8 mouse cellular contexts compared by ENCODE assay signal in the genomic region with DNA sequence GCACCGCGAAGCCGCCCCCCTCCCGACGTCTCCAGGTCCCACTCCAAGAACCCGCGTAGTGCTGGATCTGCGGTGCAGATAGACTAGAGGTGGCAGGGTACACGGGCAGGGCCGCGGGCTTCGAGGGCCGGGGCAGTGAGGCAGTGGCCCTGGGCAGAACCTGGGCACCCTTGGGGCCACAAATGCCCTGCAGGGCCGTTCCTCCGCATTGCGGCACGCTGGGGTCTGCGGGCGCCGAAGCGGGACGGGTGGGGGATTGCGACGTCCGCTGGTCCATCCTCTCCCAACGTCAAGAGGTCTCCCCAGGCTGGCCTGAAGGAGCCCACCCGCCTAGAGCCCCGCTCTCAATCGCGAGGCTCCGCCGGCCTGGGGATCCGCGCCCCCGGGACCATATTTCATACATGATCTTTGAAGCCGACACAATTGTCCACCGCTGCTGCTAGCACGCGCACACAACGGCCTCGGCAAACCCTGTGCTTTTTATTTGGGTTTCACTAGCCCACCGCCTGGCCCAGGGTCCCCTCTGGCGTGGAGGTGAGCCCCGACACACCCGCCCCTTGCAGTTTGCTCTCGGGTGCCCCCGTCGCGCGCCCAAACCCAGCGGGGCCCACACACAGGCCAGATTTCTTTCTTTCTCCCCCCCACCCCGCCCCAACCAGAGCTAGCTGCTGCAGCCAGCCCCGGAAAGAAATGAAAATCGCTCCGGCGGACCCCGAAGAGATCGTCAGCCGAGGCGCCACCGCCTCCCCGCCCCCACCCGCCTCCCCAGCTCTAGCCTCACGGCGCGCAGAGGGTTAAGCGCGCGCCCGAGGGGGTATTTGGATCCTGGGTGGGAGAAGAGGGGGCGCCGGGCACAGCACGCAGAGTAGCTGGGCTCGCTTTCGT. TPM values are rescaled to one million over a fixed set of nuclear protein-coding genes. Genes with fewer than 3 reads are reported as not detected.
DNase-seq lines count a peak whose midpoint lies in the region; ATAC-seq and TF ChIP-seq lines count a peak whose summit lies in the region.

No protein-coding gene starts in this region.

- peak overlapping the region; percentile 98 for H3K4me2 ChIP-seq in forebrain, embryonic 14.5 days (ENCODE audit: low read length)
- H3K4me2 ChIP-seq in intestine, postnatal 0 days (replicated peaks; ENCODE audit: low read depth) = peak overlapping the region; percentile 94

- H3K4me3 ChIP-seq in lung, adult 2 months (replicated peaks; ENCODE audit: extremely low read depth, low read depth, low read length) = peak overlapping the region; percentile 61
- H3K4me3 ChIP-seq in forebrain, embryonic 14.5 days (ENCODE audit: low read depth, low read length) = peak overlapping the region; percentile 48
- peak overlapping the region; percentile 50 for H3K4me3 ChIP-seq in intestine, postnatal 0 days (ENCODE audit: low read depth, low read length)

- H3K9me3 ChIP-seq in forebrain, embryonic 14.5 days (replicated peaks; ENCODE audit: control insufficient read depth, low read length) = no peaks in the 10 kb centered on the region
- H3K9me3 ChIP-seq in intestine, postnatal 0 days (ENCODE audit: control insufficient read depth) = no peaks in the 10 kb centered on the region

- H3K27ac ChIP-seq in forebrain, embryonic 14.5 days (ENCODE audit: low read depth, low read length) = no peak overlapping the region
- peak overlapping the region; percentile 80 for H3K27ac ChIP-seq in intestine, postnatal 0 days (ENCODE audit: low read depth, low read length)

- peak; percentile 48 for DNase-seq in lung, adult 2 months
- no peak for DNase-seq in lung, postnatal 25 days (ENCODE audit: low spot score)
- peak; percentile 28 for DNase-seq in adrenal gland, postnatal 25 days
- peak; percentile 29 for DNase-seq in forebrain, embryonic 14.5 days (ENCODE audit: low spot score)
- peak; percentile 31 for DNase-seq in lung, postnatal 10 days
- peak; percentile 59 for DNase-seq in testis, postnatal 10 days (ENCODE audit: low spot score)

- peaks cover 33% of the 10 kb centered on the region for H3K27me3 ChIP-seq in forebrain, embryonic 14.5 days (replicated peaks; ENCODE audit: control insufficient read depth, insufficient read depth, low read length)
- peaks cover 20% of the 10 kb centered on the region for H3K27me3 ChIP-seq in intestine, postnatal 0 days (replicated peaks; ENCODE audit: control insufficient read depth, insufficient read depth, low read length)

- no peak for TF ChIP-seq POLR2A in lung, adult 2 months (IDR thresholded peaks at IDR 0.05; ENCODE audit: borderline replicate concordance, extremely low read depth, low read depth, low read length)

- ATAC-seq in forebrain, embryonic 14.5 days = no peak
- ATAC-seq in intestine, postnatal 0 days = no peak
- ATAC-seq in erythroblast, adult 5-6 weeks (replicated peaks; ENCODE audit: low FRiP score, poor library complexity, severe bottlenecking) = no peak

- WGBS in lung, adult 2 months = 2% methylated on average over 74 of the region's 75 CpGs
- WGBS in forebrain, embryonic 14.5 days = under 1% methylated on average over 66 of the region's 75 CpGs
- WGBS in intestine, postnatal 0 days = under 1% methylated on average over 66 of the region's 75 CpGs

- H3K9ac ChIP-seq in forebrain, embryonic 14.5 days (ENCODE audit: low read length) = peak overlapping the region; percentile 75
- H3K9ac ChIP-seq in intestine, postnatal 0 days (ENCODE audit: low read depth, low read length) = peak overlapping the region; percentile 65

- no peaks in the 10 kb centered on the region for H3K36me3 ChIP-seq in forebrain, embryonic 14.5 days (ENCODE audit: control insufficient read depth, insufficient read depth, low read length)
- H3K36me3 ChIP-seq in intestine, postnatal 0 days (ENCODE audit: control insufficient read depth, insufficient read depth) = no peaks in the 10 kb centered on the region

- peaks cover 27% of the 10 kb centered on the region for H3K4me1 ChIP-seq in lung, adult 2 months (ENCODE audit: control insufficient read depth, insufficient read depth, low read length)
- H3K4me1 ChIP-seq in forebrain, embryonic 14.5 days (ENCODE audit: control insufficient read depth, insufficient read depth, low read length) = peaks cover 12% of the 10 kb centered on the region
- H3K4me1 ChIP-seq in intestine, postnatal 0 days (replicated peaks; ENCODE audit: control insufficient read depth, insufficient read depth, low read length) = peaks cover 30% of the 10 kb centered on the region

- TF ChIP-seq CTCF in lung, adult 2 months (IDR thresholded peaks at IDR 0.05; ENCODE audit: insufficient read depth, low read length) = no peak
- TF ChIP-seq CTCF in intestine, postnatal 0 days (IDR thresholded peaks at IDR 0.05; ENCODE audit: low read depth) = no peak

RNA-seq across cellular contexts. Expression of a gene that starts 4.3 kb away (rescaled TPM):
- 16.2 and 16.8 TPM in 2 replicates for polyA plus RNA-seq in lung, adult 2 months (2012; rRNA removed)
- total RNA-seq in adrenal gland, postnatal 25 days (2021) = 100 and 121 TPM in 2 replicates
- 9.3 and 14.5 TPM in 2 replicates for polyA plus RNA-seq in forebrain, embryonic 14.5 days (2014; fragmentation: Nextera tagmentation; extraction: Ambion mirVana)
- polyA plus RNA-seq in intestine, postnatal 0 days (2015; fragmentation: Nextera tagmentation; extraction: Ambion mirVana) = 6.5 and 7.6 TPM in 2 replicates
- total RNA-seq in erythroblast, adult 5-6 weeks (2015; ENCODE audit: low replicate concordance) = 4.8 and 7.7 TPM in 2 replicates
- 4.3 and 9.4 TPM in 2 replicates for total RNA-seq in erythroblast, adult 5-6 weeks (2017; ENCODE audit: low replicate concordance)

RNA-seq across cellular contexts. Expression of a gene that starts 49.5 kb away (rescaled TPM):
- polyA plus RNA-seq in lung, adult 2 months (2012; rRNA removed) = 3.8 and 3.9 TPM in 2 replicates
- 9.2 and 13.0 TPM in 2 replicates for total RNA-seq in adrenal gland, postnatal 25 days (2021)
- 12.8 and 15.0 TPM in 2 replicates for polyA plus RNA-seq in forebrain, embryonic 14.5 days (2014; fragmentation: Nextera tagmentation; extraction: Ambion mirVana)
- polyA plus RNA-seq in intestine, postnatal 0 days (2015; fragmentation: Nextera tagmentation; extraction: Ambion mirVana) = 6.4 and 6.6 TPM in 2 replicates
- 0.38 and 0.42 TPM in 2 replicates for total RNA-seq in erythroblast, adult 5-6 weeks (2015; ENCODE audit: low replicate concordance)
- 0.70 and 1.4 TPM in 2 replicates for total RNA-seq in erythroblast, adult 5-6 weeks (2017; ENCODE audit: low replicate concordance)
